Mouse (Mus musculus): Measurements from ENCODE around the gene Alox5ap. TPM values are rescaled to one million over a fixed set of nuclear protein-coding genes. Genes with fewer than 3 reads are reported as not detected.

Alox5ap gene
- total RNA-seq, 2 experiments from 2014 or later = 7.9 to 17.8 TPM

DNA sequence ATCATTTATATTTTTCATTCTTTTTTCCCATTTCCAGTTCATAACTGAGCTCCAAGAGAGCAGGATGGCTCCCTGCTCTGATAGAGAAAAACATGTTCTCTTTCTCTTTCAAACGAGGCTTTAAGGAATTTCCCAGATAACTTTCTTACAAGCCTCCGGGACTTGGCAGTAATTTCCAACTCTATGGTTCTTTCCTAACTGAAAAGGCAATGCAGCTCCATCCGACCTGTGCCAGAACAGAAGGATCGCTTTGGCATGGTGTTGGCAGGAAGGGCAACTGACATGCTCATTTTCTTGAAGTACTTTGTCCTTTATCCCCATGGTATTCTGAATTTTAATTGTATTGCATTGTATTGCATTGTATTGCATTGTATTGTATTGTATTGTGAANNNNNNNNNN is 33.7 kb downstream of the Alox5ap start:
- DNase-seq (ENCODE audit: low spot score in 2 of 2) = no peak

DNA sequence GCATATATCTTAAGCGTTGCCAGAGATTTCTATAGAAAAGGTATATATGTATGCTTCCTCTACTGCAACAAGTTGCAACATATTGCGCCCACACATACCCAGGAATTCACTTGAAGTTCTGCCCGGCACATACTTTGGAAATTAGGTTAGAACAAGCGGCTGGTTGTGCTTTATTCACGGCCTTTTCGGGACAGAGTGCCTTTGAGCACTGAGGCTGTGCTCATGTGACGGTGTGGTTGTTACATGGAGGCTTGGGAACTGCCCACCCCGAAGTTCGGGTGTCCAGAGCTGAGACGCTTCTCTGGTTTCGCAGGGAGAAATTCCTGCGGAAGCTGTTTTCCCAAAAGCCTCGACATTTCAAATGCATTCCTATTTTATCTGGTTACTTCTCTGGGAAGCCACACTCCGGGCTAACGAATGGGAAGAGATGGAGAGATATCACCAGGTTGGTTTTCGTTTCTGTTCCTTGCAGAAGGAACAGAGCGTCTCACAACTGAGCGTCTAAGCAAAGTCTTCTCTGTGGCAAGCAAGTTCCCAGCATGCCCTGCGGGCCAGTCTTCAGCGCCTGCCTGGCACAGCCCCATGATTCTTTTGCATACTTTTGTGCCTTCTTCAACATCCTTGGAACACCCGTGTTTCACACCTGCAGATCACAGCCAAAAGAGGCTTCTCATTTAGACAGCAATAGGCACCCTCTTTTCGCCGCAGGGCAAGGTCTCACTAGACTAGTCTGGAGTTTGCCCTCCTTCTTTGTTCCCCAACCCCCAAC is 48.5 kb downstream of the Alox5ap start:
- no peak for DNase-seq (ENCODE audit: low spot score in 2 of 2)

DNA sequence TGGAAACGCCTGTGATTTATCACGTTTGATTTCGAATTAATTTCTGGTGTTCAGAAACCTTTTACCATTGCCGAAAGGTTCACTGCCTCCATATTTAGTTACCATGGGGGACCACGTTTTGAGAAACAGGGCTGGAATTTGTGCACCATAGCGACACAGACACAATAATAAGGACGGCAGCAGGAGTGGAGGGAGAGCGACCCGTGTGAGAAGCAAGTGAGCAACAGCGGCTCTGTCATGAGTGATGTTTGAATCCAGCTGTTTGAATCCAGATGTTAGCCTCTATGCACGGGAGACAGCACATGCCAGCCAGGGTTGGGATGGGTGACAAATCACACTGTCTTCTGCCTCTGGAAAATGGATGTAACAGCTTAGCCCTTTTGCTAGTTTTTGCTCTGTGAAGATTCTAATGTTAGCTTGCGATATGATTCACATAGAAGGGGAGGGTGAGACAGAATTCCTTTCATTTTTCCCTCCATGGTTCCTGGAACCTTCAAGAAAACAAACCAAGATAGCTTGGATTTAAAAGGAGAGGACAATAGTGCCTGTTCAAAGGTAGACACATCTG is 50.0 kb downstream of the Alox5ap start:
- no peak for DNase-seq (ENCODE audit: low spot score in 2 of 2)

DNA sequence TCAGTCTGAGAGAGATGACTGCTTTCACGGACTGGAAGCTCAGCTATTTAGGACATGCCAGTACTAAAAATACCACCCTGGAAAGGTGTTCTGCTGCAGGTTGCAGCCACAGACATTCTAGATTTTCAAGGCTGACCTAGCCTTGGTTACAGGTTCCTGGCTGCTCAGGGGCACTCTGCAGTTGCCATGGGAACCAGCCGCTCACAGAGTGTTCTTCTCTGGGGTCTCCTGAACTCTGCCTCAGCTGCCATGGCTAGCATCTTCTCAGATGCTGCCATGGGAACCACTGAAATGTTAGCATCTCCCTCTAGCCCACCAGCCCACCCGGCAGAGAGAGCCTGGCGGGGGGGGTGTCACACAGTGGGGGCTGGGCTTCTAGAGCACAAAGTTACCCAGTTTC is 52.4 kb downstream of the Alox5ap start:
- DNase-seq (ENCODE audit: low spot score in 2 of 2) = no peak

DNA sequence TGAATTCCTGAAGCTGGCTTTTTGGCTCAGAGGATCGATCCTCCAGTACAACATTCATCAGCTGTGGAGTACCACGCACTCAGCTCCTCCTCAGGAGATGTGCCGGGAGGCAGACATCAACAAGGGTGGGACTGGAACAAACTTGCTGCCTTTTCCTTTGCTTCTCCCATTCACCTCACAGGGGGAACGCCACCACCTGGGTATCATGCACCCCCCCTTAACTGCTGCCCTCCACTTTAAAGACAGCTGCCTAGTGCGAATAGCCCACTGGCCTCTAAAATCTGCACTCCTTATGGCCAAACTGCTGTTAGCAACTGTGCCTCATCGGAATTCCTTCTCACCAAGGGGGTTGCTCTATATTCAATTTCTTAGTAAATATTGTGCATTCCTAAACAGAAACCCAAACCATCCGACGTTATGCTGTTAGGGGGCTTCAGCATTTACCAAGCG is 55.3 kb downstream of the Alox5ap start:
- DNase-seq (ENCODE audit: low spot score in 2 of 2) = no peak

DNA sequence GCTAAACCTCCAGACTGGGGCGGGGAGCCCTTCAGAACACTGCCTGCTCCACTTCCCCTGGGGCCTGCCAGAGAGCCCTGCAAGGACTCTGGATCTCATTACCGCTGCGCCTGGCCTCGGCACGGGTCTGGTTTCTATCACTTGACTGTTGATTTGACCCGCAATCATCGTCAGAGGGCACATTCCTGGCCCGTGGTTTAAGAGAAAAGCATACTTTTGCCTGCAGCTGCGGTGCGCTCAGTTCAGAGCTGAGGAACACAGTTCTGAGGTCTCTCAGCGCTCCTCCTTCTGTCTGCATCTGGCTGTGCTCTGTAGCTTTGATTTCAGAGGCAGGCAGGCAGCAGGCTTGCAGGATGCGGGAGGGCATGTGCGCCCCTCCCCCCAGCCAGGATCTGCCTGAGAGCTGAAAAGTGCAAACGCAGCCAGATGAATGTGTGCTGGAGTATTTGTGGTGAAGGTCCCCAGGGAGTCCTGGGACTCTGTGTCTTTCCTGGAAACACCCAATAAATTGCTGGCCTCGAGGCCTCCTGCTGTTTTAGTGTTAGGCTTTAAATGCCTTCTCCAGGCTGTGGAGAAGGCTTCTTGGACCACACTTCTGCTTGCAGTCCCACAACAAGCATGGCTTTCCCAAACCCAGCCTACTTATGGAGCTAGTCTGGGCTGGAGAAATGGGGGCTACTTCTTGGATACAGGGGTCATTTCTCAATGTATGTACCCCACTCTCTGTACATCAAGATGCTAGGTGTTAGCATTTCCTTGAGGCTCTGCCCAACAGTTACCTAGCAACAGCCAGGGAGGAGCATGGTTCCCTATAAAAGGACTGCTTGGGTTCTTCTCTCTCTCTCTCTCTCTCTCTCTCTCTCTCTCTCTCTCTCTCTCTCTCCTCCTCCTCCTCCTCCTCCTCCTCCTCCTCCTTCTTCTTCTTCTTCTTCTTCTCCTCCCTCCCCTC is 56.2 kb downstream of the Alox5ap start:
- DNase-seq (ENCODE audit: low spot score in 2 of 2) = peak; percentile 36 to 65

DNA sequence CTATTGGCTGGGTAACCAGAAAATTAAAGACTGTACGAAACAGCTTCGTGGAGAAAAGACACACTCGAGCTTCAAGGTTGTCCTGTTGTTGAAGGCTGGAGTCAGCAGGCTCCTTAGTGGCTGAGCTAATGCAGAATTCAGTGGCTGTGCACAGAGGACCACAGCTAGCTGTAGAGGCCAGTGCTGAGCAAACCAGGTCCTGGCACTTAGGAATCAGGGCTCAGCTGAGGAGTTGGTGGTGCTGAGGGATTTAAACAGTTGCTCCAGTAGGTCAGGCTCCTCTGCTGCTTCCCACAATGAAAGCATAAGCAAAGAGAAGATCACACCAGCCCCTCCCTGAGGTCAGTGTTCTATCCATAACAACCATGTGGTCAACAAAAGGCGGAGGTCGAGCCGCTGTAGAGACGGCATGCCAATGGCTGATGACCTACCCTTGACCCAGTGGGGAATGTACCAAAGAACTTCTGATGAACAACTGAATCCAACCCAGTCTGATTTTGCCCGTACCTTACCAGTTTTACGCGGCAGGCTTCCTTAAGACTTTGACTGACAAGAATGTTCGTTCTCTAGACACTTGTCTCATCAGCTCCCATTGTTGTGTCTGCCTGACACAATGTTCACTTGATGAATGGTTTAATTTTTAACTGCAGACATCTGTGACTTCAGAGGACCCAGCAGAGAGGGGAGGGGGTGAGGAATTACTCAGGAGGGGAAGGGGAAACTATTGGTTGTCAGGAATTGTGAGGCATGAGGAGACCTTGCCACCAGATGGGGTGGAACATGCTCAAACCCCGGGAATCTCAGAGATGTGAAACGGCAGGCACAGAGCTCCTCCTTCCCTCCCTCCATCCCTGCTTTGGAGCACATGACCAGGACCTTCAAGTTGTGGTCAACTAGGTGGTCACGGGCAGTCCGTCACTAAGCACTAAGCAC is 57.6 kb downstream of the Alox5ap start:
- DNase-seq (ENCODE audit: low spot score in 2 of 2) = no peak

DNA sequence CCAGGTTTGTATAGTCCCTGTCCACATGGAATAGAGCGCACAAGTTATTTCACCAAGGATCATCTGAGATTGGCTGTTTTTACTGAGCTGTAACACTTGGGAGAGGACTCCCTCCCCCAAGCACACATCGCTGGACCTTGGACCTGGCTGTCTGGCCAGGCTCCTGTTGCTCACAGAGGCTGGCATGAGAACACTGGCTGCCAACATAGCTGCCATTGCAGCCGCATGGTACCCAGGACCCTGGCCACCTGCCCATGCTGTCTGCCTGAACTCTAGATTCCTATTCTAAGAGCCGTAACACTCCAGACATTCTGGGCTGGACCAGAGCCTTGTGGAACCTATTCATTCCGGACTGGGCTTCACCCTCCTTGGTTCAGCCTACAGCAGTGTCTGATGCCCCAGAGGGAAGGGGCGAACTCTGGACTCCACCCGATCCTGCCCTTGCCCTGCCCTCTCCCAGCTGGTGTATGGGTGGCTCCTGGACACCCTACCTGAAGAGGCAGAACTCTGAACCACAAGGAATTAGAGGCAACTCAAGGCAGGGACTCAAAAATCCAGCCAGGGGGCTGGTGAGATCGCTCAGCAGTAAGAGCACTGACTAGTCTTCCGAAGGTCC is 58.5 kb downstream of the Alox5ap start:
- DNase-seq (ENCODE audit: low spot score in 2 of 2) = peak in 1 of 2 experiments; percentile 47

DNA sequence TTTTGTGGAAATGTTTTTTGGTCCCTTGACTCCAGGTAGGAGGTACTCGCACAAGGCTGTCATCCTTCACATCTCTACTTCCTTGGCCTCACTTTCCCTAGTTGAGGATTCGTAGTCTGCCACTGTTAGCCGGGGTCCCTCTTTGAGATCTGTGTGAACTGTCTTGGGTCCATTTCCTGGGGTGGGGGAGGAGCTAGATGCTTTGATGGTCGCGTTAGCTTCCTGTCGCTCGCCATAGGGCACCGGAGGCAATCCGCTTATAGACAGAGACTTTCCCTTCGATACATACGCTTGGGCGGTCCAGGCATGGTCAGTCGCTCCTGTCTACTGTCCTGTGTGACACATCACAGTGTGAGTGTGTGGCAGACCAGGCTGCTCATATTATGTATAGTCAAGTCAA is 60.2 kb downstream of the Alox5ap start:
- no peak for DNase-seq (ENCODE audit: low spot score in 2 of 2)

DNA sequence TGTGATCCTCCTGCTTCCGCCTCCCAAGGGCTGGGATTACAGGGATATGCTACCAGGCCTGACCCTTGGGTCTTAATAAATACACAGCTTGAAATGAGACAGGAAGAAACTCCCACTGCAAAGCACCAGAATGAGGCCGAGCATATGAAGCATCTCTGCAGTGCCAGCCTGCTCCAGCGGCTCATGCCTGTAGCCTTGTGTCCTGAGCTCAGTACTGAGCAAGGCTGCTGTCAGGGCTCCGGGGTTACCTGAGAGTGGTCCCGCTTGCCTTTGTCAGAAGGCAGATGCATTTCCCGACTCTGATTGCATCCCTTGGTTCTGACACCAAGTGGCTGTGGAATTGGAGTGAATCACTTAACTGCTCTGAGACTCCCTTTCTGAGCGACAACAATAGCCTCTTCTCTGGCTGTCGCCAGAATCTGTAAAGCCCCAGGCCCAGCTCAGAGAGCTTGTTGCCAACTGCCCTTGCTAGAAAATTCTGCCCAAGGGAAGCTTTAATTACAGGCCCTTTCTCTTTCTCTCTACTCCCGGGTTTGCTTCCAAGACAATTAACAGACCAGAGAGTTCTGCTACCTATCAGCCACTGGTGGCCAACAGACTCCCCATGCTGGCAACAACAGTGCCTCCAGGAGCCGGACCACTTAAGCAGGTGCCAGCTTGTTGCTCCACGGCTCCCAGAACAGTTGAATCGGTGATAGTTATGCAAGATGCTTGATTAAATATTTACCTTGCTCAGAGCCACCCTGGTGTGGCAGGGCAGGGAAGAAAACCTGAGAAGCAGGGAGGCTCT is 64.7 kb downstream of the Alox5ap start:
- DNase-seq (ENCODE audit: low spot score in 2 of 2) = no peak

DNA sequence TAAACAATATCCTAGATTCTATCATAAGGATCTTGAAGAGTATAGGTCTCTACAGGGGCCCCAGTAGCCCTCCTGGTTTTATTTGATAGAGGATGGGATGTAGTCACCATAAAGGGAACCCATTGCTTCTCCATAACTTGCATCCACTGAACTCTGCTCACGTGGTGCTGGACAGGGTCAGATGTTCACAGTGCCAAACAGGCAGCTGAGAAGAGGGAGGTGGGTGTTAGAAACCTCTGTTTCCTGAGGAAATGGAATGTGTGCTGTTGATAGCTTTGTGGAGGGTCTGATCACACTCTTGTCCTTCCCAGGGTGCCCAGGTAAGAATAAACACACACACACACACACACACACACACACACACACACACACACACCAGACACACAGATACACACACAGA is 66.0 kb downstream of the Alox5ap start:
- no peak for DNase-seq (ENCODE audit: low spot score in 2 of 2)

DNA sequence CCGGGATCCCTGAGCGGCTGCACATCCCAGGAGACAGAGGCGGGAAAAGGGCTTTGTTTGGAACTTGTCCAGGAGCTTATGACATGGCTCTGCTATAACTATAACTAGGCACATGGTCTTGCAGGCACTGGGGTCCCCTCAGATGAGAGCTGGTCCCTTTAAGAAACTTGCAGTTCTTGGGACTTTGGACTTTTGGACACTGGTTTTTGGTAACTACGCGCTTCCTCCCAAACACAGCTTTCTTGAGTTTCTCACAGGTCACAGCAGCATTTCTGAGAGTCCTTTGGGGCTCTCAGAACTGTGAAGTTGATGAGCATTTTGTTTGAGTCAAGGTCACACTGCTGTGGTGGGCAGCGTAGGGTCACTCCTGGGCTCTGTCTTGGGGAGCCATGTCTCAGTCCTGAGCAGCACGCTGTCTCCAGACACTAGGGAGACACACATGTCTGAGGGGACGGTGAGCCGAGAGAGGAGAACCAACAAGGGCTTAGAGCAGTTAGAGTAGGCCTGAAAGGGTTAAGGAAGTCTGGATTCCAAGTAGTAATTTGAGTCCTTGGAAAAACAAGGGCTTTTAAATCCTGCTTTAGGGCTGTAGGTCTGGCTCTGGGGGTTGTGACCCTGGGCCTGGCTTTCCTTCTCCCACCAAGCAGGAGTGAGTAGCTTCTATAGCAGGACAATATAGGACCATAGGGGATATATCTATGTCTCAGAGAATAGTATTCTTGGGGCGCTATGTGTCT is 67.0 kb downstream of the Alox5ap start:
- no peak for DNase-seq (ENCODE audit: low spot score in 2 of 2)

DNA sequence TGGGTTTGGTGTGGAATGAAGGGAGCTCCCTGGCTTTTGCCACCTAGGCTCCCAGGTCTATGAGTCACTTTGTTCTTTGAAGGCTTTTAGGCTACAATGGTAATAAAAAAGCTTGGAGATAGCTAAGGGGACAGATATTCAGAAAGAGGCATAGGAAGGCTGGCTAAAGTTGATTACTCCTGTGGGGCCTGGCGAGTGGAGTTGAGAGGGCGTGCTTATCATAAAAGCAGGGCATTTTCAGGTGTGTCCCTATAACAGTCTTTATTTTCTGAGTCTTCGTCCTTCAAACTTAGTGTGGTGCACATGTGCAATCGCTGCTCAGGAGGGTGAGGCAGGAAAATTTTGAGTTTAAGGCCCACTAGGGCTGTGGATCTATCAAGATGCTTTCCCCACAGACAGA is 68.2 kb downstream of the Alox5ap start:
- DNase-seq (ENCODE audit: low spot score in 2 of 2) = no peak

DNA sequence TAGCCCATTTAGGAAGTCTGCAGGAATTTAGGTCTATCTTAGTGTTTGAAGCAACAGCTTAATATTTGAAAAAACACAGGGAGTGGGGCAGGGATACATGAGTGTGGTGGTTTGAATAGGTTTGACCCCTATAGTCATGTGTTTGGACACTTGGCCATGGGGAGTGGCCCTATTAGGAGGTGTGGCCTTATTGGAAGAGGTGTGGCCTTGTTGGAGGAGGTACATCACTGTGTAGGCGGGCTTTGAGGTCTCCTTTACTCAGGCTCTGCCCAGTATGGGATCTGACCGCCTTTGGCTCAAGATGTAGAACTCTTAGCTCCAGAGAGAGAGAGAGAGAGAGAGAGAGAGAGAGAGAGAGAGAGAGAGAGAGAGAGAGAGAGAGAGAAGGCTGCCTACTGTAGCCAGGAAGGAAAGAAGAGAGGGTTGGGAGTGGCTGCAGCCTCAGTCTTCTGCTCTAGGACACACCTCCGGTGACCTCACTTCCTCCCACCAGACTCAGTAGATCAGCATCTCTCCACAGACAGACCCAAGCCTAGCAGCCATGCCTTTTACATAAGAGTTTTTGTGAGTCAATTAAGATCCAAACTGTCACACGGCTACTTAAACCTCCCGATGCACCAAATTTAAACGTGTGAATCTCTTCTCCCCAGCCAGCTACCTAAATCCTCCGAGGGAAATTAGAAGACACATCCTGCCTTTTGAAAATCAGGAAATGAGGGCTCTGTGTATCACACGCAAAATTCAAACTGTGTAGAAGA is 69.6 kb downstream of the Alox5ap start:
- DNase-seq (ENCODE audit: low spot score in 2 of 2) = no peak

DNA sequence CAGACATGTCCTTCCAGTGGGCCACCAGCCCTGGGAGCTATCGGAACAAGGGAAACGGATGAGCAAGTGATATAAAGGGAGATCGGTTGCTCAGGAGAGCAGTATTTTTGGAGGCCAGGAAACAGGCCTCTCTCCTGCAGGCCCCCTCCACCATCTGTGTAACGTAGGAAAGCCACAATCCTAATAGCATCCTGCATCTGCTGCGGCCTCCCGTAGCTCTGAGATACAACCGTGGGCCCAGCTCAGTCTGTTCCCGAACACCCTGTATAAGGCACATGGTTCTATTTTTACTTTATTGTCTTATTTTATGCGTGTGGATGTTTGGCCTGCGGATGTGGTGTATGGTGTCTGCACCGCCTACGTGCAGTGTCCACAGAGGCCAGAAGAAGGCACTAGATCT is 70.4 kb downstream of the Alox5ap start:
- DNase-seq (ENCODE audit: low spot score in 2 of 2) = no peak

DNA sequence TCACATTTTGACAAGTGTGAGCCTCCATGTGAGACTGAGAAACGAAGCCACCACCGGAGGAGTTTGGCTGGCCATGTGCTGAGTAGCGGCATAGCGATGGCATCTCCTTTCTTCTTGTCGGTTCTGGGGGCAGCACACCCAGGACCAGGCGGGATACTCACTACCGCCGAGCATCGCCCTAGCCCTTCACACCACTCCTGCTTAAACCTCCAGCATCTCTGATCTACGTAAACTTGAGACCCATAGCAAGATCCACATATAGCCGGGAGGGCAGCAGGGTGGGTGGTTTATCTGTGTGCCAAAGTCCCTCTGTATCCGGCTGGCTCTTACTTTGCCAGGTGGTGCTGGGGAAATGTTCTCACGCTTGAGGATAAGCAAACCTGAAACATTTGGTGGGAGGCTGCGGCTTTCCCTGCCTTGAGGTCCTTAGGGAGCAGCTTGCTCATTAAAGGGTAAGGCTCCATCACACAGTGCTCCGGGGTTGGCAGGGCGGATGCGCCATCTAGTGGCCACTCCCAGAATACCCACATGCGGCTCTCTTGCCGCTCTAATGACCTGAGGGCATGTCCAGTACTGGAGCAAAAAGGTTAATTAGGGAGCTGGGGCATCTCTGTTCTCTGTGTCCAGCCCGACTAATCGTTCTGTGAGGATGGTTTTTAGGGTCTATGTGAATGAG is 71.1 kb downstream of the Alox5ap start:
- peak; percentile 72 to 82 for DNase-seq (ENCODE audit: low spot score in 2 of 2)

DNA sequence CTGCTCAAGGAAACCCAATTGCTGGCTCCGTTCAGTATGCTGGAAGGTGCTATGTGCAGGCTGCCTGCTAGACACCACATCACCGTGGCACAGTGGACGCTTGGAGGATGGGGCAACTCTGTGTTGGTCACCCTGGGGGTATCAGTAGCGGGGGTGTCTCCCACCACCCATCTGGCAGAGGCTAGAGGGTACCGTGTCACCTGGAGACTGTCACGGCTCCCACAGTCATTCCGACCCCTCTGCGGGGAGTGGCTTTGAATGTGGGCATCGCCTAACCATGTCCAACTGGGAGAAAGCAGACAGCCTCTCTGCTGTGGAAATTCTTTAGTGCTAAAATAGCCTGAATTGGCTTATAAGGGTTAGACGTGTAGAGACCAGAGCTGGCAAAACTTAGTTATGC is 72.6 kb downstream of the Alox5ap start:
- no peak for DNase-seq (ENCODE audit: low spot score in 2 of 2)

Measured in gastrocnemius, postnatal 4 days (tissue).